Mouse (Mus musculus) heart, adult 8-10 months (tissue): ENCODE results near the gene Acad11. TPM values are rescaled to one million over a fixed set of nuclear protein-coding genes. Genes with fewer than 3 reads are reported as not detected.

ENCODE experiments used
- DNase-seq: peaks from one replicate; pipeline ENCODE4 v3.0.0; 2022; ENCODE audit warnings: low spot score
- total RNA-seq, 4 experiments: library from RNA; stranded (reverse); gene quantifications; 2 replicates each; pipeline ENCODE4 v1.2.4; 2022

Gene Acad11
- total RNA-seq, 4 experiments from 2014 or later: 114 to 136 (median 130) TPM

GRCm38 (mm10) chr9:104080038-104080437 lies 16.9 kb downstream of the Acad11 start:
- DNase-seq: no peak

GRCm38 (mm10) chr9:104085730-104086429 lies 22.7 kb downstream of the Acad11 start:
- no peak for DNase-seq

GRCm38 (mm10) chr9:104088555-104088954 lies 25.4 kb downstream of the Acad11 start:
- DNase-seq: peak; percentile 35

- no peak for DNase-seq
Measured at GRCm38 (mm10) chr9:104092945-104093344, 29.8 kb downstream of the Acad11 start.

- DNase-seq: no peak
Measured at GRCm38 (mm10) chr9:104098256-104098655, 35.1 kb downstream of the Acad11 start.

GRCm38 (mm10) chr9:104099060-104099459 lies 35.9 kb downstream of the Acad11 start:
- no peak for DNase-seq

- no peak for DNase-seq
Measured at GRCm38 (mm10) chr9:104100822-104101221, 37.6 kb downstream of the Acad11 start.

GRCm38 (mm10) chr9:104101458-104101857 lies 38.3 kb downstream of the Acad11 start:
- no peak for DNase-seq

GRCm38 (mm10) chr9:104102301-104102700 lies 39.1 kb downstream of the Acad11 start:
- DNase-seq: peak; percentile 46

GRCm38 (mm10) chr9:104102901-104103300 lies 39.7 kb downstream of the Acad11 start:
- no peak for DNase-seq

- no peak for DNase-seq
Measured at GRCm38 (mm10) chr9:104104986-104105385, 41.8 kb downstream of the Acad11 start.

- DNase-seq: no peak
Measured at GRCm38 (mm10) chr9:104106930-104107329, 43.8 kb downstream of the Acad11 start.

- no peak for DNase-seq
Measured at GRCm38 (mm10) chr9:104107482-104107881, 44.3 kb downstream of the Acad11 start.

- peak; percentile 45 for DNase-seq
Measured at GRCm38 (mm10) chr9:104108571-104109143, 45.5 kb downstream of the Acad11 start.

GRCm38 (mm10) chr9:104109151-104109550 lies 46.0 kb downstream of the Acad11 start:
- no peak for DNase-seq

- DNase-seq: no peak
Measured at GRCm38 (mm10) chr9:104123101-104123500, 59.9 kb downstream of the Acad11 start.

- DNase-seq: no peak
Measured at GRCm38 (mm10) chr9:104123622-104124021, 60.4 kb downstream of the Acad11 start.

- no peak for DNase-seq
Measured at GRCm38 (mm10) chr9:104126833-104127232, 63.7 kb downstream of the Acad11 start, which contains the start of gene Ackr4. Gene Ackr4, minus strand, starts transcription at chr9:104126933.

- no peak for DNase-seq
Measured at GRCm38 (mm10) chr9:104128110-104128509, 64.9 kb downstream of the Acad11 start.

GRCm38 (mm10) chr9:104130141-104130755 lies 67.1 kb downstream of the Acad11 start:
- DNase-seq: peak; percentile 57

GRCm38 (mm10) chr9:104140351-104140750 lies 77.2 kb downstream of the Acad11 start:
- peak; percentile 15 for DNase-seq

GRCm38 (mm10) chr9:104142805-104143204 lies 79.6 kb downstream of the Acad11 start:
- no peak for DNase-seq
